Mouse (Mus musculus) kidney, adult 2 months (tissue): ENCODE results near the gene Unc5a.

ENCODE experiments used
- CTCF ChIP-seq: fragments of 200-500 bp; conservative IDR thresholded peaks from 2 replicates; pipeline ENCODE4 v1.5.1; 2011; ENCODE audit warnings: low read depth, mild to moderate bottlenecking, control low read depth, low read length, moderate library complexity, mixed read lengths; ENCODE audit not compliant: insufficient read depth, insufficient read length
- POLR2A ChIP-seq: fragments of 200-500 bp; IDR thresholded peaks from one replicate; pipeline ENCODE4 v1.6.1; 2011; ENCODE audit warnings: low read depth, low read length, control low read depth

DNA sequence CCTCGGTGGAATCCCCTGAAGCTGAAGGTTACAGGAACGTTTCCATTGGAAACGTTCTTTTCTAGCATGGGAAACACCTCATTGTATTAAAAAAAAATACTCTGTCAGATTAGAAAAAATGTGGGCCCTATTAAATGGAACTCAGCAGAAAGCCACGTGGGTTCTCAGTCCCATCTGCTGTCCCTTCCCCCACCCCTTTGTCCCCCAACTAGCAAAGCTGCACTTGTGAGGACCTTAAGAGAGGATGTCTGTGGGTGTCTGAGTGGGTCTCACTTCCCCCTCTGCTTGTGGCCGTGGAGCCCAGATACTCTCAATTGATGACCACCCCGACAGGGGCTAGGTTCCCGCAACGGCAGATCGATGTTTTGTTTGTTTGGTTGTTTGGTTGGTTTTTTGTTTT is 27.5 kb upstream of the Unc5a start:
- TF ChIP-seq CTCF (no peak), POLR2A (no peak)
